Mouse (Mus musculus): ENCODE measurements at regions not wholly inside any gene's neighbourhood (a gene's known extent, or its start where the extent isn't known, plus 50 kb on each side); places are given as distances from the start of the nearest gene placed in this dataset.

DNA sequence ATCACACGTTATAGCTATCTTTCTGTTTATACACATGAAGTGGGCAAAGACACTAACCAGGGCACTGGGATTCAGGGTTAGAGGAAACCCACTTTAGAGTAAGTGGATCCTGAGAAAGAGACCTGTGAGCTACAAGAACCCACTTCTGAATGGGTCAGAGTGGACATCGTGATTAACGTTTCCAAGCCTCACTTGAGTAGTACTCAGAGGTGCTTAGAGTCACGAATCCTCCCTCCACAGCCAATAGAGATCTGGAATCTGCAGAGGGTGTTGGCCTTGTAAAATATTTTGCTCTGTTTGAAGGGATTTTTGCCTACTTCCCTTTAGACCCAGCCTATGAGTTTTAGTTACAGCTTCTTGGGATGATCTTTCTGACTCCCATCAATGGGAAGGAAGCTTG lies 384.4 kb upstream of the Gm10131 start:
- DNase-seq (ENCODE audit: low spot score in 2 of 2), result no peak

DNA sequence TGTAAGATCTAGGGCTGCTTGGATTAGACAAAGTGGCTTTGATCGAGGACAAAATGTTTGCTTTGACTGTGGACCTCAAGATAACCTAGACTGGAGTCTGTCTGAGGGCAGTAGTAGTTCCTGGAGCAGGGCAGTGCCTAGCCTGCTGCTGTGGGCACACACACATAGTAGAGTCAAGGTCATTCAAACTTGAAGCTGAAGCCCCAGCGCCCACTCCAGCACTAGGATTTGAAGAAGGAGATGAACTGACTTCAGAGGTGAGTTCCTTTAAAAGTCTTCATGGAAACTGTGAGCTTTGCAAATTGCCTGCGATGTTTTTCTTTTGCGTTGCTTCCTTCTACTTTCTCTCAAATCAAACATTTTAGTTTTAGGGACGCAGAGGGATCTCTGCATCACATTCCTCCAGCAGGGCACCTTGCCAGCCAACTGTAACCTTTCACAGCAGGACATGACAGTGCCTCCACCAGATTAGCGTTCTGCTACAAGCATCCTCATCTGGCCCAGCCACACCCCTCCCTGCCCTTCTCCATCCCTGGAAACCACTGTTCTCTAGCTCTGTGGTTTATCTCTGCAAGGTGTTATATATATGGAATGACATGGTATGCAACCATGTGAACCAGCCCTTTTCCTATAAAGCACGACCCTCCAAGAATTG lies 377.3 kb upstream of the Gm10131 start:
- no peak for DNase-seq (ENCODE audit: low spot score in 2 of 2)

DNA sequence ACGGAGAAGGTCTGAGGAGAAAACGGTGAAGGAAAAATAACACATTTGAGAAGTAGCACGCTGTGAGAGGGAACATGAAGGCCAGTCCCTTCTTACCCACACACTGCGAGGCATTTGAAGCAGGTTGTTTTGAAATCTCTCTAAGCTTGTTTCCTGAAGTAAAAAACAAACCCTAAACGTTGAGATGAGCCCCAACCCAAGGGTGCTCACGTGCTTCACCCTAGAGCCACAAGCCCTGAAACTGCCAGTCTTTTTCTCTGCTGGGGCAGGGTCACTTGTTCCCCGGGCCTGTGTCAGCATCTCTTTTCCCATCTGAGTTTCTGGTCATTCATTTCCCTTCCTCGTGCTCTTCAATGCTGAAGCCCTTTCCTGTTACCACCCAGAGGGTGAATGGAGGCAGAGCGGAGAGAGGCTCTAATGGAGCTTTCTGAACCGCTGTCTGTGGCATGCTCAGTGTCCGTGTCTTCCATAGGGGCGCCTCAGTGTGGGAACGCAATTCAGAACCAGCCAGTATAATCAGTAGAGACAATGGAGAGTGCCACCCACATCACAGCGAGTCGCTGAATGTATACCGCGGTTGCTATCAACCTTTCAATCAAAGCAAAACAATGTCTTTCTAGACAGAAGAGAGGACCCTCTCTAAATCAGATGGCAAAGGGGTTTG lies 375.0 kb upstream of the Gm10131 start:
- DNase-seq (ENCODE audit: low spot score in 2 of 2), result no peak

DNA sequence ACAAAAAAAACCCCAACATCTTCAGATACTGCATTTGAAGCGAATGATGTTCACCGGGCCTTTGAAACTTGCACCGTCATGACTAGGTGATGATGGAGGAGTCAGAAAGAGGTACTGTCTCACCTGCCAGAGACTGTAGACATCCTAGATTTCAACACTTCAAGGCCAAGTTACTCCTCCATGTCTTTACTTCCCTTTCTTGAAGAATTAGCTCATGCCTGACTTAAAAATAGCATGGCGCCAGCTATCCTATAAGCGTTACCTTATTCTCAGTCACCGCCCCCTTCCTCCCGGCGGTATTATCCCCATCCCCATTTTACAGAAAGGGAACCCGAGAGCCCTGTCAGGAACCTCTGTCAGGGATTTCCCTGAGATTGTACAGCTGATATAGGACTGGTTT lies 374.4 kb upstream of the Gm10131 start:
- no peak for DNase-seq (ENCODE audit: low spot score in 2 of 2)

DNA sequence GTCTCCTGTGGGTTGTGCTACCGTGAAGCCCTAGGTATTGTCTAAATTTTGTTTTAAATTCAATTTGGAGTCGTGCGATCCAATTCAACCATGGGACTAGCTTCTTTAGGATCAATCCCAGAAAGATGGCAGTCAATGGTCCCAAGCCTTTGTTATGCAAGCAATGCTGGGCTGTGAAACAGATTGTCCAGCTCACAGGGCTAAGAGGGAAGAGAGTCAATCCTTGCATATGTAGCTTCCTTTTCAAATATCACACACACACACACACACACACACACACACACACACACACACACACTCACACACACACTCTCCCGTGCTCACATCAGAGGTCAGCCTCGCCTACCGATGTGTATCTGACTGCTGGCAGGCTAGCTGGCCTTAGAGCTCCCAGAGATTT lies 373.8 kb upstream of the Gm10131 start:
- no peak for DNase-seq (ENCODE audit: low spot score in 2 of 2)

DNA sequence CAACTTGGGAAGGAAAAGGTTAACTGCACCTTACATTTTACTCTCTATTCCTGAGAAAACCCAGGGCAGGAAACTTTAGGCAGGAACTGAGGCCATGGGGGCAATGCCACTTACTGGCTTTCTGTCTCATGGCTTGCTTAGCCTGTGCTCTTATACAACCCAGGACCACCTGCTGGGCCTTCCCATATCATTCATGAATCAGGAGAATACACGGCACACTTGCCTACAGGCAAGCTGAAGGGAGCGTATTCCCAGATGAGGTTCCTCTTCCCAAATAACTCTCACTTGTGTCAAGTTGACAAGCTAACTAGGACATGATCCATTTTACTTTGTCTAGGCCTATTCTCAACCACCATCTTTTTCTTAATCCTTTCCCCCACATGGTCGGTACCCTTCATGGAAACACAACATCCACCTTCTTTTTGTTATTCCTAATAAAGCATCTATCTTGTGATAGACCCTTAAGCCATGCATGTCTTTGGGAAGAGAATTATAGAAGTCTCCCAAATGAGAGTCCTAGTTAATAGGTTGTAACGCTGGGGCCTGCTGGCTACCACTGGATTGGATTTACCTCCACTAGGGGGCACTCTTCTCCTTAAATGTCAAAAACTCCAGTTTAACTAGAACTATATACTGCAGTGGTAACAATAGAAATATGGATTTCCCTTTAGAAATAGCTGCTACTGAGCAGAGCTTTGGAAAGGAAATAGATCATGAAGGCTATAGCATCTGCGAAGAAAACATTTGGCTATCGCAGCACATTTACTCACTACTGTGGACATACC lies 373.2 kb upstream of the Gm10131 start:
- DNase-seq (ENCODE audit: low spot score in 2 of 2), result peak in 1 of 2 experiments; percentile 47

DNA sequence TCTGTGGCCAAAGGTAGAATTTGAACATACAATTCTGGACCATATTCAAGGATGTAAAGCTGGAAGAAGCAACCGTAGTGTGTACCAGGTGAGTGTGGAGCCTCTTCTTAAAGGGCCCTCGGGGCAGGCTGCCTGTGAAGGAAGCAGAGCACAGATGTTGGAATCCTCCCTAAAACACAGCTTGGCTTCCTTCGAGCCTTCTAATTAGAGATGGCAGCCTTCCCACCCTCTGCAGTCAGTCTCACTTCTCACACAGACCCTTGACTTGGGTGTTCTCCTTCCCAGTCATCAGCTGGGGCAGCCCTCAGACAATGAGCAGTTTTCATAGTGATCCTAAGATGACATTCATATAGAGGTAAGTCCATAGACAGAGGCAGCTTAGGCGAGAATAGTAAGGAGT lies 371.7 kb upstream of the Gm10131 start:
- DNase-seq (ENCODE audit: low spot score in 2 of 2), result no peak

DNA sequence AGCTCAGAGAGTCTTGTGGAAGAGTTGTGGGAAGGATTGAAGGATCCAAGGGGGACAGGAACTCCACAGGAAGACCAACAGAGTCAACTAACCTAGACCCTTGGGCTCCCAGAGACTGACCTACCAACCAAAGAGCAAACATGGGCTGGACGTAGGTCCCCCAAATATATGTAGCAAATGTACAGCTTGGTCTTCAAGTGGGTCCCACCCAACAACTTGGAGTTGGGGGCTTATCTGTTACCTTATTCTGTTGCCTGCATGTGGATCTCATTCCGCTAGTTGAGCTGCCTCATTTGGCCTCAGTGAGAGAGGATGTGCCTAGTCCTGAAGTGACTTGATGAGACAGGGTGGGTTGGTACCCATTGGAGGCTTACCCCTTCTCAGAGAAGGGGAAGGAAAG lies 371.1 kb upstream of the Gm10131 start:
- no peak for DNase-seq (ENCODE audit: low spot score in 2 of 2)

DNA sequence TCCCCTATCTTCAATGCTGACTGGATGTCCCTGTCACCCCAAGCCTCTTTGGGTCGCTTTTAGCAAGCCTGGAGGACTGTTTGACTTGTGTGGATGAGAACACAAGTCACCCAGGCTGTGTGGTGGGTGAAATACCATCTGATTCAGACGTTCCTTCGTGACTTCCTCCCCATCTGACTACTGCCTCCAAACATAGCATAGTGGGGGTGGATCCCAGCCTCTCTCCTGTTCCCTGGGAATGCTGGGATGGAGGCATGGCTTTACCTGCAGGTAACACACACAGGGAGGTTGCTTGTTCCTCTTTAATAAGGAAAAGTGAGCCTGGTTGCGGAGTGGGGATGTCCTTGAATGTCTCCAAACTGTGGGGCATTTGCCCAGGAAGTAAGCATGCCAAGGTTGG lies 369.0 kb upstream of the Gm10131 start:
- no peak for DNase-seq (ENCODE audit: low spot score in 2 of 2)

DNA sequence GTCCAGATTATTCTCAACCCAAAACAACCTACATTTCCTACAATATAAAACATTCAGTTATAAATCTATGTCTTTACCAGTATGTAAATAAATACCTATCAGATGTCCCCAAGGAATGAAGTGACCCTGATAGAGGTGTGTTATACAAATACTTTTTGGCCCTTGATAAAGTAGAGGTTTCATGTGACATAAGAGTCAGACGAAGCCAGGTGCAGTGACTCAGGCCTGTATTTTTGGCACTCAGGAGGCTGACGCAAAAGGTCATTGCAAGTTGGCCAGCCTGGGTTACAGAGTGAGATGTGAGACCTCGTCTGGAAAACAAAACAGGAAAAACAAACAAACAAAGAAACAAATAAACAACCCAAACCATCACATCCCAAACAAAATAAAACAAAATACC lies 367.4 kb upstream of the Gm10131 start:
- no peak for DNase-seq (ENCODE audit: low spot score in 2 of 2)

DNA sequence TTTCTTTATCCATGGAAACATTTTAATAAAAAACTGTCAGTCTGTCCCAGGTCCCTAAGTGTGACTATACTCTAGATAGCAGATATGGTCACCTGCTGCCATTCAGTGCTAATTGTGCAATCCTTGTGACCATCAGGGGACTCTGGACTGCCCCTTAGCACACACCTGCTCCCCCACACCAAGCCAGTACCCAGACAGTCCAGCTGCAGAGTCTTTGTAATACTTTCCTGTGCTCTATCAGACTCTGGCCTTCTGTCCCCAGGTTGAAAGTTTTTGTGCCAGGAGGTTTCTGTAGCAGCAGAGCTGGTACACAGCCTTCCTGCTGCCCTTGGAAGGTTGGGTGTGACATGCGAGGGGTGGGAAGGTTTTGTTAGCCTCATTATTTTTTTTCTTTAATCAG lies 366.9 kb upstream of the Gm10131 start:
- DNase-seq (ENCODE audit: low spot score in 2 of 2), result no peak

DNA sequence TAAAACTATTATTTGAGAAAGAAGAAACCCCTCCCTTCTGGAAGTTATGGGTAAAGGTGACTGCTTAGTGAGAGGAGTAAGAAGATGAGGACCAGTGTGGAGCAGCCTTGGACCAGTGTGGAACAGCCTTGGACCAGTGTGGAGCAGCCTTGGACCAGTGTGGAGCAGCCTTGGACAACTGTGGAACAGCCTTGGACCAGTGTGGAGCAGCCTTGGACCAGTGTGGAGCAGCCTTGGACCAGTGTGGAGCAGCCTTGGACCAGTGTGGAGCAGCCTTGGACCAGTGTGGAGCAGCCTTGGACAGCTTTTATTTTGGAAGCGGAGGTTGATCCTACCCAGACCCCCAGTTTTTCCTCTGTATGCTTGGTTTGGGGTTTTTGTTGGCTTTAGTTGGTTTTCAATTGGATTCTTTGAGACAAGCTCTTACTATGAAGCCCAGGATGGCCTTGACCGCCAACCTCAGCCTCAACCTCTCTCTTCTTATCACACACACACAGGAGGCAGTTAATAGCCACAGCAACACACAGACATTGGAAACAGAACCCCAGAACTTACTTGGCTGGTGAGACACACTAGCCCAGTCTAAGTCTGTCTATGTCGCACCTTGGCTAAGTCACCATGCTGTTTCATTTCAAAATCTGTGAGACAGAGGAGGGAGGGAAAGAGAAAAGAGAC lies 364.7 kb upstream of the Gm10131 start:
- DNase-seq (ENCODE audit: low spot score in 2 of 2), result no peak

DNA sequence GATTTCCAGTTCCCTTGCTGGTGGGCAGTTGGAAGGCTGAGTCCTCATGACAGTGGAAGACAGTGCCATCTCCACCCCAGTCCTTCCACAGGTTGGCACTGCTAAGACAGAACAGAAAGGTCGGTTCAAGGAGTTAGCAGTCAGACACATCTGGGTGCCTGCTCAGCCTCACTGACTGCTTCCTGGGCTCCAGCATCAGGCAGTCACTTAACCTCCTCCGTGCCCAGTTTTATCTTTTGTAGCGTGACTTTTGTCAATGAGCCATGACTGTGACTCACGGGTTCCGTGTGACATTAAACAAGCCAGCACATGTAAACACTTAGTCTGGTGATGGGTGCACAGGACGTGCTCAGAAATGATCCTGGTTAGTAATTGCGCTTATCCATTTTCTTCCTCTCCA lies 363.1 kb upstream of the Gm10131 start:
- DNase-seq (ENCODE audit: low spot score in 2 of 2), result no peak

DNA sequence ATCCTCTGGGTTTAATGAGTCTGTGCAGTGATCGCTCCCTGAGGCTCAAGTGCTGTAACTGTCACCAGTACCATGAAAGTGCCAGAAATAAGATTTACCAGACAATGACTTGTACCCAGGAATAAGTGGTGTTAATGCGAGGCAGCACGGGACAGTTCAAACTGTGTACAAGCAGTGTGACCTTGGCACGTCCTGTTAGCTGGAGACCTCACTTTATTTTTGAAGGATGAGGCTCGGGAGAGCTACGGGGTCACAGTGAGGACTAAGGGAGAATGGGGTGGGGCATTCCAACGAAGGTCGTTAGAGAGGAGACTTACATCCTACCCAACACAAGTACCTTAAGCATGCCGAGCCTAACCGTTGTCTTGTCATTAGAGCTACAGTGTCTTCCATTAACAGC lies 362.2 kb upstream of the Gm10131 start:
- no peak for DNase-seq (ENCODE audit: low spot score in 2 of 2)

DNA sequence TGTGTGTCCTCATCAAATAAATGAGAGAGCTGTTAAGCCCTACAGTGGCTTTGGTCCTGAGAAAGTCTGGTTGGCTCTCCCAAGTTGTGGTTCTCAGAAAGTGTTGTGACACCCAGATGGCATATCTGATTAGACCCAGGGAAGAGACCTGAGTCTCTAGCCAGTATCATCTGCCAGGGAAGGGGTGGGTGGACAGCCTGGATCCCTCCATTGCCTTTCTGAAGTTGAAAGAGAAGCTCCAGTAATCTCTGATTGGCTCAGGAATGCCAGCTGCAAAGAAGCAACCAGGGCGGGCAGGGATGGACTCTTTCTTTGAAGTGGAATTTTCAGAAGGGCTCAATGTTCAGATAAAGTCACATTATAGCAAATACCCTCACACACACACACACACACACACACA lies 361.8 kb upstream of the Gm10131 start:
- no peak for DNase-seq (ENCODE audit: low spot score in 2 of 2)

DNA sequence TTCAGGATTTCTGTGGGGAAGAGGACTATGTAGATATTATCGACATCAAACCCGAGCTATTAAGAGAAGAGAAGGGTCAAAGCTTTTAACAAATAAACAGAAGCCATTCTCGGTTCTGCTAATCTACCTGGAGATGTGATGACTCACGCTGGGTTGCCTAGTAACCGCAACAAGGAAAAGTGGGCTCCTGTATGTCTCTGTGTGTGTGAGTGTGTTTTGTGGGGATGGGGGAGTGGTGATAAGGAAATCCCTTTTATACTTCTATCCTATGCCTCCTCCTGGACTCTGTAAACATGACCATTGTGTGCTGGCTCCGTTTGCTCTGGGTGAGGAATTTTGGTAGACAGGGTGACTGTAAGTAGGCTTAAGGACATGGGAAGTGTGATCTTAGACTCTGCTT lies 361.3 kb upstream of the Gm10131 start:
- peak; percentile 49 to 60 for DNase-seq (ENCODE audit: low spot score in 2 of 2)

DNA sequence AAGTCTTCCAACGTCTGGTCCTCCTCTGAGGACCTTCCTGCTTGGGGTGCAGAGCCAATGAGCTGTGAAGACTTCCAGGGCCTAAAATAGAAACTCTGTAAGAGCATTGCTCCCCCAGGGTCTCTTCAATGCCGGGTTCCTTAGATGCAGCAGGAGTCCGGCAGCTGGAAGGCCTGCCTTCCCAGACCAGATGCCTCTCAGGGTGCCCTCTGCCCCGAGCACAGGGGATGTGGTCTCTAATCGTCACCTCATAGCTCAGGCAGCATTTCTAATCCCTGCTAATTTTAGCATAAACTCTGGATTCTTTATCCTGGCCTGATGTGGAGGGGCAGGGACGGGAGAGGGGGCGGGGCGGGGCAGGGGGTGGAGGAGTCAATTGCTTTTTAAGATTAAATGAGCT lies 360.9 kb upstream of the Gm10131 start:
- no peak for DNase-seq (ENCODE audit: low spot score in 2 of 2)

DNA sequence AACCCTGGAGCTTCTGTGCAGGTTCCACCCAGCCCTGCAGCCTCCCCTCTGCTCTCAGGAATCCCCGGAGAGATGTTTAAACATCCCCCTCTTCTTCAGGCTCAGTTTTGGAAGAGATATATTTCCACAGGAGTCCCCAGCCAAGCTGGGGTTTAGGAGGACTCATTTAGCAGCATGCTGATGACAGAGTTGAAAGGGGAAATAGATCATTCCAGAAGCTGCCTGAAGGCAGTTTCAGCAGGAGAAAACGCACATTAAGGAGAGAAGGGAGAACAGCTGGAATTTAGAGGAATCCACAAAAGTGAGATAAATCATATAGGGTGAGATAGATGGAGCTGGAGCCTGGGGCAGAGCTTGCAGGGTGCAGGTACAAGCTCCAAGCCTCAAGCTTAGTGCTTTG lies 357.6 kb upstream of the Gm10131 start:
- DNase-seq (ENCODE audit: low spot score in 2 of 2), result no peak

DNA sequence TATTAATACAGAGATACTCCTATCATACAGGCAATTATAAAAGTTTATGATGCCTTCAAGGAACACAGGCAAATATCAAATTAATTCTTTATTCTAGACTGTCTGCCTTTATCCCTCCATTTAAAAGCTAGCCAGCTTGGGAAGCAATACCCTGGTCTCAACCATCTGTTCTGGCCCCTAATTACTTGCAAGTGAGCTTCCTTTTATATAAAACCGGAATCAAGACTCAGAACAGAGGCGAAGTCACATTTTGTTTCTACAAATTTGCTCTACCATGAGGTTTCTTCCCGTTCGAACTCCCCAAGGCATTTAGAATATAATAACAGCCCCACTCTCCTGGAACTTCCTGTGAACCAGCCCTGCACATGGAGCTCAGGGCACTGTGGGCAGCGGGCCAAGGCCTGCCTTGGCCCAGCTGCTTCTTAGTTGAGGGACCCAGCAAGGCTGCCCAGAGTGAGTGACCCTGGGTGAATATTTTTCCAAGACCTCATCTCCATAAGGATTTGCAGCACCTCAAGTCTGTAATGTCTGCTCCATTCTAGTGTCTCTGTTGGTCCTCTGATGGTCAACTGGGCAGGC lies 355.3 kb upstream of the Gm10131 start:
- no peak for DNase-seq (ENCODE audit: low spot score in 2 of 2)

DNA sequence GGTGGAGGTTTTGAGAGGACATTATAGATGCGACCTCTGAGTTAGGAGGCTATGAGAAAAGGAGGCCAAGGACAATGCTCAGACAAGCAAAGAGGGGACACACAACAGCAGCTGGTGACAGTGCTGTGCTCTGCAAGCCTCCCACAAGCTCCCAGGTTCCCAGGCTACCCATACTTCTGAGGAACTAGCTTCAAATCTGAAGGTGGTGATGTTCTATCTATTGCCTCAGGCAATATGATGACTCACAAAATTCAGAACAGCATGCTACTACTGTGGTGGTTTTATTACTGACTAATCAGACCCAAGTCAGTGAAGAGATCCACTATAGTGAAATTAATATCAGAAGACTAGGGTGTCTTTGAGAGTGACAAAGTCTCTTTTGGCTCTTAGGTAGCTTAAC lies 353.9 kb upstream of the Gm10131 start:
- no peak for DNase-seq (ENCODE audit: low spot score in 2 of 2)

DNA sequence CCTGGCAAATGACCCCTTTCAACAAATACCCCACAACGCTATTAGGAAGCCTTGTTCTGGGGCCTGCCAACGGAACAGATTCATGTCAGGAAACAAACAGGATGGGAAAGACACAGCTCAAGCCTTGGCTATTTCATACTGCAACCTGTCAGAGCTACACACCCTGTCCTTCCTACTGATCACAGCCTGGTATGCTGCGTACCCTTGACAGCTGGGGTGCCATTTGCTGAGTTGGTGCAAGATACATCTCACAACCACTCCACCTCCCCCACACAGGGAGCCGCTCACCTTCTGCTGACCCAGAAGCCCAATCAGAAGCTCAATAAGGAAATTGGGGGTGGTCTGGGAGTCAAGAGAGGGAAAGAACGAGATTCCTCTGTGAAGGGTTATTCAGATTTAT lies 350.7 kb upstream of the Gm10131 start:
- no peak for DNase-seq (ENCODE audit: low spot score in 2 of 2)

DNA sequence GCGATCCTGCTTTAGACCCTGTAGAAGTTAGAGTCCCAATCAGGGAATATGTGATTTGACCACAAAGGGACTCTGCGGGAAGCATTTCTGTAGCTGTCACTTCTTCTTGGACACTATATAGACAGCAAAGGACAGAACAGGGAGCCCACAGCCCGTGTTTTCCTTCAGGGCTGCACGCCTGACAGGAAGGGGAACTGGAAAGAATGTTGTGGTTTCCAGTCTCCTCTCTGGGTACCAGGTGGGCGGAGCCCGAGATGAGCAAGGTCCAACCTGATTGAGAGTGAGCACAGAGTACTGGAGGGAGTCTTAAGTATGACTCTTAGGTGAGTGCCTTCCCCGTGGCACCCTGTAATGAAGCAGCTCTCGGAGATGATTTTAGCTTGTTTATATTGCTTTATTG lies 346.8 kb upstream of the Gm10131 start:
- no peak for DNase-seq (ENCODE audit: low spot score in 2 of 2)
